Mouse (Mus musculus): ENCODE measurements at regions not wholly inside any gene's neighbourhood (a gene's known extent, or its start where the extent isn't known, plus 50 kb on each side); places are given as distances from the start of the nearest gene placed in this dataset.
A peak's percentile ranks its signal among the peaks of the same experiment; 100 is the strongest.

DNA sequence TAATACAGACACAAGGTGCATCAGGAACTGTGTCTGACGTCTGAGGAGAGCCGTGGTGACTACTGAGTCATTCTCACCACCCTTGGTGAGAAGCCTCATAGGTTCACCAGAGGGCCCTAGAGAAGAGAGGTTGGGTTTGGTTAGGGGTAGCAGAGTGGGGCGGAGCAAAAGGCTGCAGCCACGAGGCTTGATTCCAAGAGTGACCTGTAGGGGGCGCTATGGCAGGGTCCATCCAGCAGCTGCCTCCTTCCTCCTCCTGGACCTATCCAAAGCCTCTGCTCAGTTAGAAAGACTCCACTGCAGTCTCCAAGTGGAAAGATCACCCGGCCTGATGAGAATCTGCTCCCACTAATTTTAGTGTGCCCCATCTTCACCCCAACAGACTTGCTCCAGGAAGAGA, 149.3 kb upstream of the Kazn start:
- Histone ChIP-seq H3K9ac (replicated peaks; ENCODE audit: low read length) (no peak overlapping the region), H3K27me3 (ENCODE audit: control insufficient read depth, insufficient read depth, low read length) (no peaks in the 10 kb centered on the region), H3K27ac (replicated peaks; ENCODE audit: low read depth, low read length) (no peak overlapping the region), H3K36me3 (ENCODE audit: control insufficient read depth, insufficient read depth, low read length) (no peaks in the 10 kb centered on the region), H3K9me3 (ENCODE audit: control insufficient read depth, low read length) (no peaks in the 10 kb centered on the region), H3K4me2 (ENCODE audit: low read length) (no peak overlapping the region), H3K4me3 (replicated peaks; ENCODE audit: low read depth, low read length) (no peak overlapping the region), H3K4me1 (ENCODE audit: control insufficient read depth, insufficient read depth, low read length) (no peaks in the 10 kb centered on the region; the same call in 1 of the 2 replicates)
- no peak for DNase-seq
- 79% methylated on average over 6 of the region's 6 CpGs for WGBS
- ATAC-seq (ENCODE audit: low FRiP score, low TSS enrichment): no peak

DNA sequence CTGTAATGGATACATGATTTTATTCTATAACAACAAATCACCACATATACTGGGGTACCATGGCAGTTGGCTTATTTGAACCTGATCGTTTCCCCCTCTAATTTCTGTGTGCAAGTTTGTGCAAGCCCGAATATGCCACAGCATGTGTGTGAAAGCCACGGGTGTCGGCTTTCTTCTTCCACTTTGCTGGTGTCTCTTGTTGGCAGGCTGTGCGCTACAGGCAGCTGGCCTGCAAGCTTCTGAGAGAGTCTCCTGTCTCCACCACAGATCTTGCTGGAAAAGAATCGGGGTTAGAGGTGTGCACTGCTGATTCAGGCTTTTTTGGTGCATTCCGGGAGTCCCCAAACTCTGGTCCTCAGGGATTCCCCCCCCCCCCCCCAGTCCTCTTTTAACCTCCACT, 142.0 kb upstream of the Kazn start:
- no peaks in the 10 kb centered on the region for H3K36me3 ChIP-seq (ENCODE audit: control insufficient read depth, insufficient read depth, low read length)
- H3K9me3 ChIP-seq (ENCODE audit: control insufficient read depth, low read length): no peaks in the 10 kb centered on the region
- WGBS: 84% methylated on average over 7 of the region's 7 CpGs
- H3K27me3 ChIP-seq (ENCODE audit: control insufficient read depth, insufficient read depth, low read length): no peaks in the 10 kb centered on the region
- H3K4me3 ChIP-seq (replicated peaks; ENCODE audit: low read depth, low read length): no peak overlapping the region
- no peak overlapping the region for H3K4me2 ChIP-seq (ENCODE audit: low read length)
- H3K4me1 ChIP-seq (ENCODE audit: control insufficient read depth, insufficient read depth, low read length): peaks cover 25% of the 10 kb centered on the region
- H3K9ac ChIP-seq (replicated peaks; ENCODE audit: low read length): no peak overlapping the region
- DNase-seq: no peak
- H3K27ac ChIP-seq (replicated peaks; ENCODE audit: low read depth, low read length): no peak overlapping the region
- ATAC-seq (ENCODE audit: low FRiP score, low TSS enrichment): no peak

DNA sequence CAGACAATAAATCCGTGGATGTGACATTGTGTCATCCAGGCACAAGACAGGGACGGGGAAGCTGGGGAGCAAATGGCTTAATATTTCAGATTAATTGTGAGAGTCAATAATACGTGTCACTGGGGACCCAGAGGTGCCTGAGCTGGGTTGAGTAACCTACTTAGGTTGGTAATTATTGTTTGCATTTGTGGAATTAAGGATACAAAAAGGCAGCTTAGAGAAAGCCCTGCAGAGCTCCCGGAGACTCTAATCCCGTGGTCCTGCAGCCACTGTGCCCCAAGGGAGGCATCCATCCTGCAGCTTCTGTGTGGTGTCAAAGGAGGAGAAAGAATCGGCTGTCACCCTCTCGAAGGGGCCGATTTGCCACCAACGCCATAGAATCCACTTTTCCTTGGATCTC, 139.3 kb upstream of the Kazn start:
- H3K27ac ChIP-seq (replicated peaks; ENCODE audit: low read depth, low read length): peak overlapping the region; percentile 55

DNA sequence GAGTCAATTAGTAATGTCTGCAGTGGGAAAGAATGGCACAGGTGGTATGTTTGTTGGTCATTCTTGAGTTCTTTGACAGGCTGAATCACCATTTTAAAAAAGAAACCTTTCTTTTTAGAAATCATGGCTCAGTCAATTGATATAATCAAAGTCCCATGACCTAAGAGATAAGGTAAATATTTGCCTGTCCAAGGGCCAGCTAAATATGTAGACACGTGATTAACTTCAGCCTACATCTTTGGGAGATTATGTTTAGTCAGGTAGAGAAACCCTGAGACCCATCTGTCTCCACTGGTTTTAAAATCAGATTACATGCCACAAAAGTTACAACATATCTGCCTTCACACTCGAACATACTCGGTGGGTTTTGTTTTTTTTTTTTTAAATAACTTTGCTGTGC, 128.6 kb upstream of the Kazn start:
- H3K4me1 ChIP-seq (ENCODE audit: control insufficient read depth, insufficient read depth, low read length): no peaks in the 10 kb centered on the region
- 89% methylated on average over 3 of the region's 3 CpGs for WGBS
- no peak overlapping the region for H3K4me2 ChIP-seq (ENCODE audit: low read length)
- no peaks in the 10 kb centered on the region for H3K36me3 ChIP-seq (ENCODE audit: control insufficient read depth, insufficient read depth, low read length)
- no peak for ATAC-seq (ENCODE audit: low FRiP score, low TSS enrichment)
- H3K27me3 ChIP-seq (ENCODE audit: control insufficient read depth, insufficient read depth, low read length): no peaks in the 10 kb centered on the region
- H3K4me3 ChIP-seq (replicated peaks; ENCODE audit: low read depth, low read length): no peak overlapping the region
- H3K9me3 ChIP-seq (ENCODE audit: control insufficient read depth, low read length): 0 out of 2 replicates have a peak, but pooled peaks cover 4% of the 10 kb centered on the region
- H3K9ac ChIP-seq (replicated peaks; ENCODE audit: low read length): no peak overlapping the region
- DNase-seq: no peak
- H3K27ac ChIP-seq (replicated peaks; ENCODE audit: low read depth, low read length): no peak overlapping the region

More for the DNA sequence above, 139.3 kb upstream of the Kazn start:
- Histone ChIP-seq H3K36me3 (ENCODE audit: control insufficient read depth, insufficient read depth, low read length) (no peaks in the 10 kb centered on the region), H3K9me3 (ENCODE audit: control insufficient read depth, low read length) (no peaks in the 10 kb centered on the region), H3K4me3 (replicated peaks; ENCODE audit: low read depth, low read length) (no peak overlapping the region), H3K27me3 (ENCODE audit: control insufficient read depth, insufficient read depth, low read length) (no peaks in the 10 kb centered on the region), H3K9ac (replicated peaks; ENCODE audit: low read length) (peak overlapping the region; percentile 9; the same call in 1 of the 2 replicates), H3K4me2 (ENCODE audit: low read length) (peak overlapping the region; percentile 33), H3K4me1 (ENCODE audit: control insufficient read depth, insufficient read depth, low read length) (peaks cover 25% of the 10 kb centered on the region)
- no peak; the same call in 1 of the 2 replicates for ATAC-seq (ENCODE audit: low FRiP score, low TSS enrichment)
- DNase-seq: peak; percentile 67
- 5% methylated on average over 9 of the region's 9 CpGs for WGBS

DNA sequence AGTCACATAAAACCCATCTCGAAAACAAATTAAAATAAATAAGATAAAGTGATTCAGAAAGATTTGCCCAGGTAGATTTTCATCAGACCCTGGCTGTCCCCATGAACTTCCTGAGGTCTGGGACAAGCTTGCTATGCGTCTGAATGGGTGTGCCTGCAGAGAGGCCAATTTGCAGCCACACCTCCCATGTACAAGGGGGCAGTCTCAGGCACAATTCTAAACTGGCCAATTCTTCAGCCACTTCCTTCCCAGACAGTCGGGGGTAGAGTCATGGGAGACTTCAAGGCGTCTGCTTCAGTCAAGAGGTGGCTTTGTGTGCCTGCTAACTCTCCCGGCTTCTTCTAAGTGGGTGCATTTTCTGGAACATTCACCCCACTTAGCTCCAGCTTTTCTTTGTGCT, 122.9 kb upstream of the Kazn start:
- DNase-seq: no peak
- 0 out of 2 replicates have a peak, but pooled peaks cover 3% of the 10 kb centered on the region for H3K4me1 ChIP-seq (ENCODE audit: control insufficient read depth, insufficient read depth, low read length)
- no peak overlapping the region for H3K9ac ChIP-seq (replicated peaks; ENCODE audit: low read length)
- H3K27ac ChIP-seq (replicated peaks; ENCODE audit: low read depth, low read length): no peak overlapping the region
- H3K4me2 ChIP-seq (ENCODE audit: low read length): no peak overlapping the region
- H3K27me3 ChIP-seq (ENCODE audit: control insufficient read depth, insufficient read depth, low read length): no peaks in the 10 kb centered on the region
- no peak overlapping the region for H3K4me3 ChIP-seq (replicated peaks; ENCODE audit: low read depth, low read length)
- no peak for ATAC-seq (ENCODE audit: low FRiP score, low TSS enrichment)
- WGBS: 60% methylated on average over 5 of the region's 5 CpGs
- no peaks in the 10 kb centered on the region for H3K36me3 ChIP-seq (ENCODE audit: control insufficient read depth, insufficient read depth, low read length)
- 0 out of 2 replicates have a peak, but pooled peaks cover 4% of the 10 kb centered on the region for H3K9me3 ChIP-seq (ENCODE audit: control insufficient read depth, low read length)

DNA sequence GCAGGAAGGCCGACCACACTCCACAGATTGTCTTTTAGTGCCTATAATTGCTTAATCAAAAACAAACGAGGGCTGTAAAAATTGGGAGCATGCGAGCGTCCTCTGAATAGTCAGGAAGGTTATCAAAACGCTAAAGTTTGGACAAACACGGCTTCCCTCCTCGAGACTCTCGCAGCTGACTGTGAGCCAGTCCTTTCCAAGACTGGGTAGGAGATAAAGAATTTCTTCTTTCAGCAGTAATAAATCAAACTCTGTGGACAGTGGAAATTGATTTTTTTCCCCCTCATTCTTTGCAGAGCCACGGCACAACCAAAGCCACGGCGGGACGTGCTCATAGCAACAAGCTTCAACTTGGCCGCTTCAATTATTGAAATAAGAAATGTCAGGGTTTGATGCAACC, 119.7 kb upstream of the Kazn start:
- Histone ChIP-seq H3K4me3 (replicated peaks; ENCODE audit: low read depth, low read length) (no peak overlapping the region), H3K36me3 (ENCODE audit: control insufficient read depth, insufficient read depth, low read length) (no peaks in the 10 kb centered on the region), H3K4me1 (ENCODE audit: control insufficient read depth, insufficient read depth, low read length) (0 out of 2 replicates have a peak, but pooled peaks cover 6% of the 10 kb centered on the region), H3K27me3 (ENCODE audit: control insufficient read depth, insufficient read depth, low read length) (no peaks in the 10 kb centered on the region), H3K9me3 (ENCODE audit: control insufficient read depth, low read length) (no peaks in the 10 kb centered on the region), H3K4me2 (ENCODE audit: low read length) (no peak overlapping the region), H3K9ac (replicated peaks; ENCODE audit: low read length) (no peak overlapping the region), H3K27ac (replicated peaks; ENCODE audit: low read depth, low read length) (no peak overlapping the region)
- 73% methylated on average over 13 of the region's 13 CpGs for WGBS
- ATAC-seq (ENCODE audit: low FRiP score, low TSS enrichment) (no peak), DNase-seq (peak; percentile 39)

DNA sequence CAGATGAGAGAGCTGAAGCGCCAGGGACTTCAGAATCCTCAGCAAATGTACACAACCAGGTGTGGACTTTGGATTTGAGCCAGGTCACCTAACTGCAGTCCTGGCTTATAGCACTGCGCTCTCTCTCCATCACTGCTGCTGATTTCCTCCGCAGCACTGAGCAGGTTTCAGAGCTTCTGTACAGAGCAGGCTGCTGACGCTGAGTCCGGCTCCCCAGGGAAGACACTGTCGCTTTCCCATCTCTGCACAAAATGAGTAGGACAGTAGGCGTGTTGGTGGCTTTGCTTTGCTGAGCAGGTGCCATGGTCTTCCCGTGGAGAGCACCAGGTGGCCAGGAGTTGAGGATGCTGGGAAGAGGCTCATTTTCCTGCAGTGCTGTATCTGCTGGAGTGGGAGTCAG, 116.2 kb upstream of the Kazn start:
- no peaks in the 10 kb centered on the region for H3K9me3 ChIP-seq (ENCODE audit: control insufficient read depth, low read length)
- H3K9ac ChIP-seq (replicated peaks; ENCODE audit: low read length): no peak overlapping the region
- DNase-seq (no peak), ATAC-seq (ENCODE audit: low FRiP score, low TSS enrichment) (no peak)
- 0 out of 2 replicates have a peak, but pooled peaks cover 3% of the 10 kb centered on the region for H3K4me1 ChIP-seq (ENCODE audit: control insufficient read depth, insufficient read depth, low read length)
- H3K27ac ChIP-seq (replicated peaks; ENCODE audit: low read depth, low read length): no peak overlapping the region
- H3K4me3 ChIP-seq (replicated peaks; ENCODE audit: low read depth, low read length): no peak overlapping the region
- WGBS: 84% methylated on average over 8 of the region's 8 CpGs
- no peaks in the 10 kb centered on the region for H3K36me3 ChIP-seq (ENCODE audit: control insufficient read depth, insufficient read depth, low read length)
- no peaks in the 10 kb centered on the region for H3K27me3 ChIP-seq (ENCODE audit: control insufficient read depth, insufficient read depth, low read length)
- no peak overlapping the region for H3K4me2 ChIP-seq (ENCODE audit: low read length)

DNA sequence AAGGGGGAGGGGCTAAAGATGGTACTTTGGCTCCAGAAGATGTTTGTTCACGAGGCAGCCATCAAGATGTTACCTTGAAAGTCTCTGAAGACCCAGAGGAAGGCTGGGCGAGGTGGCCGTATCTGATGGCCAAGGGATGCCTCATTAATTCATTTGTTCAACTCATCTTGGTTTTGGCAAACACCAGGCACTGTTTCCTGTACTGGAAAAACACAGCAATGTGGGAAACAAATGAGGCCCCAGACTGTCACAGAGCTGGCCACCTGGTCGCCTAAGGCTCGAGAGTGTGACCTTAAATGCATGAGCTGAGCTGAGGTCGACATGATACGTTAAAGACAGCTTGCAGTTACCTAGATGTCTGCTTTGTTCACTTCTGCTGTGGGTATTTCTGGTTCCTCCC, 114.3 kb upstream of the Kazn start:
- 86% methylated on average over 7 of the region's 7 CpGs for WGBS
- H3K27ac ChIP-seq (replicated peaks; ENCODE audit: low read depth, low read length): no peak overlapping the region
- no peak overlapping the region for H3K4me3 ChIP-seq (replicated peaks; ENCODE audit: low read depth, low read length)
- ATAC-seq (ENCODE audit: low FRiP score, low TSS enrichment): no peak
- no peaks in the 10 kb centered on the region for H3K36me3 ChIP-seq (ENCODE audit: control insufficient read depth, insufficient read depth, low read length)
- H3K27me3 ChIP-seq (ENCODE audit: control insufficient read depth, insufficient read depth, low read length): no peaks in the 10 kb centered on the region
- H3K9ac ChIP-seq (replicated peaks; ENCODE audit: low read length): no peak overlapping the region
- no peak overlapping the region for H3K4me2 ChIP-seq (ENCODE audit: low read length)
- no peaks in the 10 kb centered on the region for H3K9me3 ChIP-seq (ENCODE audit: control insufficient read depth, low read length)
- H3K4me1 ChIP-seq (ENCODE audit: control insufficient read depth, insufficient read depth, low read length): 0 out of 2 replicates have a peak, but pooled peaks cover 3% of the 10 kb centered on the region
- no peak for DNase-seq

DNA sequence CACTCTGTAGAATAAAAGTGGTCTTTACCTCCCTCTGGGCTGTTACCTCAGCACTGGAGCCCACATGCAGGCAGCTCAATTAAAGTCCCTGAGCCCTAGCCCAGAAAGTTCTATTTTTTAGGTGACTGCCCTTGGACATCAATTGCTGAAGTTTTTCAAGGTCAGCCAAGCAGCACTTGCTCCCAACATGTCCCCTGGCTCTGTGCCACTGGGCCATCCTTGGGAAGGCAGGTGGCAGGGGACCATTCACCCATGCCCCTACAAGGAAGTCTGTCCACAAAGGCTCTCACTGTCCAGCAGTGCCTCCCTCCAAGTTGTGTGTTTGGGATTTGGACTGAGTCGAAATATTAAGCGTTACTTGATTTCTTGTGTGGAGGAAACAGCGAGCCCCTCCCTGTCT, 112.6 kb upstream of the Kazn start:
- 0 out of 2 replicates have a peak, but pooled peaks cover 3% of the 10 kb centered on the region for H3K4me1 ChIP-seq (ENCODE audit: control insufficient read depth, insufficient read depth, low read length)
- 87% methylated on average over 3 of the region's 3 CpGs for WGBS
- H3K4me2 ChIP-seq (ENCODE audit: low read length): no peak overlapping the region
- ATAC-seq (ENCODE audit: low FRiP score, low TSS enrichment) (no peak), DNase-seq (no peak)
- H3K36me3 ChIP-seq (ENCODE audit: control insufficient read depth, insufficient read depth, low read length): no peaks in the 10 kb centered on the region
- no peaks in the 10 kb centered on the region for H3K9me3 ChIP-seq (ENCODE audit: control insufficient read depth, low read length)
- no peak overlapping the region for H3K9ac ChIP-seq (replicated peaks; ENCODE audit: low read length)
- no peaks in the 10 kb centered on the region for H3K27me3 ChIP-seq (ENCODE audit: control insufficient read depth, insufficient read depth, low read length)
- H3K27ac ChIP-seq (replicated peaks; ENCODE audit: low read depth, low read length): no peak overlapping the region
- no peak overlapping the region for H3K4me3 ChIP-seq (replicated peaks; ENCODE audit: low read depth, low read length)
